In the genomic region with DNA sequence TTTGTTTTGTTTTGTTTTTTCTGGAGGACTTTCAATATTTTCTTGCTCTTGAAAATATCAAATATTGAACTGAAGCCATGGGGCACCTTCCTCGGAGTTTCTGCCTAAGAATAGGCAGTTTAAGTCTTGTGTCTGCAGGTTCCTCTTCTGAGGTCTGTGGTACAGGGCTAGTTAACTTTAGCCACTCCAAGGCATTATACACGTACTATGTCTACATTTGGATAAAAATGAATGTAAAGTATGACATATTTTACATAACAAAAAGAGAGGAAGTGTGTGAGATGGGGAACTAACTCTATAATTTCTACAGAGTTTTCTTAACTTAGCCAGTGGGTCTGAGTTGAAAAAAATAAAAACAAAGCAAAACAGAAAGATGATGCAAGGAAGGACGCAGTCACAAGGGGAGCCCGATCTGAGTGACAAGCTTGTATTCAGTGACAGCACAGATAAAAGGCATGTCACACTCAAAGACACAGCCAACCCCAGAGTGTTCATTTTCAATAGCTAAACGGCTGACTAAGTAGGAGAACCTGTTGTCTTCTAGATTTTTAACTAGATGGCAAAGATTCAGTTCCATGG, we compare ENCODE assay signal across 8 mouse cellular contexts.
A peak's percentile ranks its signal among the peaks of the same experiment; 100 is the strongest.
DNase-seq lines count a peak whose midpoint lies in the region; ATAC-seq and TF ChIP-seq lines count a peak whose summit lies in the region.

No protein-coding gene starts in this region.

- no peaks in the 10 kb centered on the region for H3K36me3 ChIP-seq in liver, adult 2 months (ENCODE audit: control insufficient read depth, insufficient read depth, low read length)
- H3K36me3 ChIP-seq in liver, embryonic 13.5 days, result no peaks in the 10 kb centered on the region
- H3K36me3 ChIP-seq in splenic B cell, adult 2 months (ENCODE audit: control insufficient read depth, insufficient read depth, low read length, poor library complexity, severe bottlenecking), result no peaks in the 10 kb centered on the region

- 39% methylated on average over 5 of the region's 5 CpGs for WGBS in liver, adult 2 months
- 9% methylated on average over 5 of the region's 5 CpGs for WGBS in liver, embryonic 13.5 days (ENCODE audit: insufficient replicate concordance)

- peak; percentile 8 for DNase-seq in liver, adult 2 months (ENCODE audit: extremely low read depth, low read depth, low spot score)
- no peak for DNase-seq in liver
- DNase-seq in liver, embryonic 13.5 days, result no peak
- peak; percentile 36 for DNase-seq in splenic B cell, adult 2 months (ENCODE audit: low read depth, low spot score)
- DNase-seq in testis, postnatal 10 days (ENCODE audit: low spot score), result no peak
- no peak for DNase-seq in adrenal gland, postnatal 14 days
- no peak for DNase-seq in gastrocnemius, postnatal 25 days

- H3K27me3 ChIP-seq in liver, adult 2 months (ENCODE audit: control insufficient read depth, insufficient read depth, low read length), result no peaks in the 10 kb centered on the region
- peaks cover 12% of the 10 kb centered on the region for H3K27me3 ChIP-seq in liver, embryonic 13.5 days
- no peaks in the 10 kb centered on the region for H3K27me3 ChIP-seq in splenic B cell, adult 2 months (ENCODE audit: control insufficient read depth, insufficient read depth, low read length, poor library complexity, severe bottlenecking)

- no peak overlapping the region for H3K9ac ChIP-seq in liver, adult 2 months (ENCODE audit: low read depth, low read length)
- H3K9ac ChIP-seq in liver, embryonic 13.5 days, result no peak overlapping the region

- no peaks in the 10 kb centered on the region for H3K79me2 ChIP-seq in liver, adult 2 months (ENCODE audit: control insufficient read depth, insufficient read depth, low read length)

- H3K4me2 ChIP-seq in liver, embryonic 13.5 days, result 0 out of 2 replicates have a peak overlapping the region, but pooled peaks have one; percentile 6

- no peak overlapping the region for H3K4me3 ChIP-seq in liver, adult 2 months (ENCODE audit: insufficient read depth, low read depth, low read length)
- H3K4me3 ChIP-seq in embryonic fibroblast, embryonic 13.5 days (ENCODE audit: insufficient read depth, low read length), result peak overlapping the region; percentile 51
- no peak overlapping the region for H3K4me3 ChIP-seq in liver, embryonic 13.5 days (replicated peaks)

- no peak for TF ChIP-seq CTCF in liver, adult 2 months (IDR thresholded peaks at IDR 0.05; ENCODE audit: low read depth, low read length)
- no peak for TF ChIP-seq CTCF in embryonic fibroblast, embryonic 13.5 days (IDR thresholded peaks at IDR 0.05; ENCODE audit: borderline replicate concordance, insufficient read depth, low read length)

- H3K4me1 ChIP-seq in liver, adult 2 months (ENCODE audit: control insufficient read depth, insufficient read depth, low read length), result peaks cover 3% of the 10 kb centered on the region
- H3K4me1 ChIP-seq in embryonic fibroblast, embryonic 13.5 days (ENCODE audit: control insufficient read depth, insufficient read depth, low read length), result peaks cover 6% of the 10 kb centered on the region
- no peaks in the 10 kb centered on the region for H3K4me1 ChIP-seq in liver, embryonic 13.5 days (replicated peaks)

- peak; percentile 39; the same call in 1 of the 2 replicates for ATAC-seq in liver, embryonic 13.5 days (ENCODE audit: low read depth)

- TF ChIP-seq POLR2A in liver, adult 2 months (IDR thresholded peaks at IDR 0.05; ENCODE audit: extremely low read depth, insufficient read depth, low read length), result no peak
- TF ChIP-seq POLR2A in embryonic fibroblast, embryonic 13.5 days (IDR thresholded peaks at IDR 0.05; ENCODE audit: low read depth, low read length), result no peak

- no peaks in the 10 kb centered on the region for H3K9me3 ChIP-seq in liver, embryonic 13.5 days (replicated peaks)

- no peak overlapping the region for H3K27ac ChIP-seq in liver, adult 2 months (replicated peaks; ENCODE audit: insufficient read depth, low read depth, low read length)
- no peak overlapping the region for H3K27ac ChIP-seq in embryonic fibroblast, embryonic 13.5 days (ENCODE audit: insufficient read depth, low read length)
- no peak overlapping the region for H3K27ac ChIP-seq in liver, embryonic 13.5 days

Comparison
In these comparisons a context has a peak if more than half of its experiments do, and no peak if none do; other contexts are left out.
1. DNase-seq: peak in liver, adult 2 months (single experiment) and splenic B cell, adult 2 months (single experiment); none in liver (single experiment), liver, embryonic 13.5 days (single experiment), testis, postnatal 10 days (single experiment), adrenal gland, postnatal 14 days (single experiment) and gastrocnemius, postnatal 25 days (single experiment).